Mouse (Mus musculus): ENCODE data around the gene Gm11020. TPM values are rescaled to one million over a fixed set of nuclear protein-coding genes. Genes with fewer than 3 reads are reported as not detected.
"Not testable (repeated sequence)": the region's sequence is repeated elsewhere in the genome, so short reads cannot be mapped to it uniquely, and the experiment has no call there.

Gene Gm11020
- total and polyA plus RNA-seq, 3 experiments = not detected

DNA sequence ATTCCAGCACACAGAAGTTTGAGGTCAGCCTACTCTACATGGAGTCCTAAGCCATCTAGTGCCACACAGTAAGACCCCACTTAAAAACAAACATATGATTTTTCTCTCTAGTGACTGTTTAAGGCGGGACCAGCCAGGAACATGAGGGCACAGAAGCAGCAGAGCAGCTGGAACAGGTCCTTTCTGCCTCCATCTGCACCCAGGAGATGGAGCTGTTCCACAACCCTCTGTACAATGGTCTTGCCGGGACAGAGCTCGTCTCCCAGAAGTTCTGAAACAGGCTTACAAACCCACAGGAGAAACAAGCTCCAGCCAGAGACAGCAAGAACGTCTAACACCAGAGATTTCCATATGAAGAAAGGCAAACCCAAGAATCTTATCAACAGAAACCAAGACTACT, 8.1 kb upstream of the Gm11020 start:
- no peak overlapping the region for H3K27ac ChIP-seq
- no peak overlapping the region for H3K4me3 ChIP-seq
- H3K4me1 ChIP-seq (ENCODE audit: control insufficient read depth, insufficient read depth, low read length) = no peaks in the 10 kb centered on the region
- WGBS = 20% methylated on average over 4 of the region's 4 CpGs
- peak; percentile 75; the same call in 1 of the 2 replicates for TF ChIP-seq EP300 (IDR thresholded peaks at IDR 0.05; ENCODE audit: insufficient read depth, low read depth, low read length)
- peak; percentile 70 for TF ChIP-seq CTCF (IDR thresholded peaks at IDR 0.05)
- TF ChIP-seq POLR2A (IDR thresholded peaks at IDR 0.05; ENCODE audit: insufficient read depth, low read depth, low read length) = no peak
- peak in 1 of 2 experiments; percentile 34 for DNase-seq
- intact Hi-C loops (cut with DNase I) = loop anchor here (1.0 kb wide), 1 partner anchor 27 kb away; no protein-coding TSS in a partner anchor
- H3K27me3 ChIP-seq (ENCODE audit: control insufficient read depth, insufficient read depth, low read length) = no peaks in the 10 kb centered on the region
- no peak overlapping the region for H3K9ac ChIP-seq (ENCODE audit: low read depth, low read length)
- no peaks in the 10 kb centered on the region for H3K36me3 ChIP-seq (ENCODE audit: control insufficient read depth, insufficient read depth, low read length)
- H3K79me2 ChIP-seq (replicated peaks; ENCODE audit: control insufficient read depth, insufficient read depth, low read length) = no peaks in the 10 kb centered on the region

DNA sequence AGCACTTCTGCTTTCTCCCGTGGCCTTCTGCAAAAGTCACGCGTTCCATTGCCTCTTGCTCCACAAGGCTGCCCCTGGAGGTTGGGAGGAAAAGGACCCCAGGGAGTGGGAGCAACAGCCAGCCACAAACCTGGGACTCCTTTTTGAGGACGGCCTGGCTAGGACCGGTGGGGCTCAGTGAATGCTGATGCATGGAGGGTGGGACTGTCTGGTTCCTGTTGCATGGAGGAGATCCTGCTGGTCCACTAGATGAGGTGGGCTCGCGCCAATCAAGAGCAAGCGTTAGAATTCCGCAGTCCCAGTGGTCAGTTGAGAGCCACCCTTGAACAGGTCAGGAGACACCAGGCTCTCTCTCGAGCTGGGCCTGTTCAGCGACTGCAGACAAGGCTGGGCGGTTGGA, 563 bp downstream of the Gm11020 start, which contains the start of gene Cmtm2b:
Cmtm2b (plus strand) TSS at position 301 of the 400 bp plus-strand sequence.
- H3K4me3 ChIP-seq; H3K36me3 ChIP-seq (ENCODE audit: control insufficient read depth, insufficient read depth, low read length); H3K27ac ChIP-seq; DNase-seq; H3K4me1 ChIP-seq (ENCODE audit: control insufficient read depth, insufficient read depth, low read length); H3K9ac ChIP-seq (ENCODE audit: low read depth, low read length); H3K79me2 ChIP-seq (replicated peaks; ENCODE audit: control insufficient read depth, insufficient read depth, low read length); H3K27me3 ChIP-seq (ENCODE audit: control insufficient read depth, insufficient read depth, low read length): not testable (repeated sequence)
- 86% methylated on average over 12 of the region's 12 CpGs for WGBS
- intact Hi-C loops (cut with DNase I) = loop anchor here (1.0 kb wide), 1 partner anchor 29 kb away; the partner anchor contains the start of gene Cmtm2a

DNA sequence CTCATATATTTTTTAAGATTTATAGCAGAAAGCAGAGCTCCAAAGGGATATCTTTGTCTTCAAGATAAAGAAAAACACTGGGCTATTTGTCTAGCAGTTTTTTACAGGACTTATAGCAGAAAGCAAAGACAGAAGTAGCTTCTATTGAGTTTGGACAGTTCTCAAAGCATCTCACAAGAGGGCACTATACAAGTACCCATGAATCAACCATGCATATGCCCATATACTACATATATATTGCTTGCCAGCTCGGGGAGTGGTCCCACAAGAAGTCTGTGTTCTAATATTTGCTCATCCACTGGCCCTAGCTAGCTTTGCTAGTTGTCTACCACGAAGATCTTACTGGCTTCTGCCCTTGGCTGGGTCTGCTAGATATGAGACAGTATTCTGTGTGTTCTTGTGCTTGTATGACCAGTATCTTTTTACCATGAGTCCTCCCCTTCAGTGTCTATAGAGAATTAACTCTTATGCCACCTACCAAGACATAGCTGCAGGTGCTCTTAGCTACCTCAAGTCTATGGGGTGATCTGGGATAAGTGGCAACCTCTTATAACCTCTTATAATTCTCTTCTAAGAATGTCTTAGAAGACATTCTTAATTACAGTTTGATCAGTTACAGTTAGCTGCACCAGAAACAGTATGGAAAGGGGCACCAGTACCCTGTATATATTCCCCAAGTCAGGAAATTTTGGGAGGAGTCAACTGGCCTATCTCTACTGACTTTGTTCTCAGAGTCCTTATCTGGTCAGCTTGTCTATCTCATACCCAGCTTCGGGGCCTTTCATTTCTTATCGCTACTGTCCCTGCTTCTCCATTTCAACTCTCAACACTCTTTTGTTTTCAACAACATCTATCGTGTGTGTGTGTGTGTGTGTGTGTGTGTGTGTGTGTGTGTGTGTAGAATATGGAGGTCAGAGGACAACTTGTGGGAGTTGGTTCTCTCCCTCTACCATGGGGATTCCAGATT, 11.6 kb downstream of the Gm11020 start:
- Histone ChIP-seq H3K79me2 (replicated peaks; ENCODE audit: control insufficient read depth, insufficient read depth, low read length) (no peaks in the 10 kb centered on the region), H3K27ac (no peak overlapping the region), H3K9ac (ENCODE audit: low read depth, low read length) (no peak overlapping the region), H3K36me3 (ENCODE audit: control insufficient read depth, insufficient read depth, low read length) (no peaks in the 10 kb centered on the region), H3K27me3 (ENCODE audit: control insufficient read depth, insufficient read depth, low read length) (no peaks in the 10 kb centered on the region), H3K4me3 (no peak overlapping the region), H3K4me1 (ENCODE audit: control insufficient read depth, insufficient read depth, low read length) (no peaks in the 10 kb centered on the region; the same call in 1 of the 2 replicates)
- TF ChIP-seq EP300 (IDR thresholded peaks at IDR 0.05; ENCODE audit: insufficient read depth, low read depth, low read length) = no peak
- peak; percentile 17; the same call in 1 of the 2 replicates for TF ChIP-seq CTCF (IDR thresholded peaks at IDR 0.05)
- TF ChIP-seq POLR2A (IDR thresholded peaks at IDR 0.05; ENCODE audit: insufficient read depth, low read depth, low read length) = no peak
- WGBS = 50% methylated on average over 5 of the region's 5 CpGs
- intact Hi-C loops (cut with DNase I) = loop anchor here (10.0 kb wide), 1 partner anchor 228 kb away; the partner anchor contains the start of gene Cdh5
- no peak for DNase-seq

- DNase-seq = peak in 1 of 2 experiments; percentile 21
- H3K9ac ChIP-seq (ENCODE audit: low read depth, low read length) = no peak overlapping the region
- intact Hi-C loops (cut with DNase I) = loop anchor here (10.0 kb wide), 1 partner anchor 229 kb away; the partner anchor contains the start of gene Cdh5
- TF ChIP-seq CTCF (IDR thresholded peaks at IDR 0.05) (no peak), POLR2A (IDR thresholded peaks at IDR 0.05; ENCODE audit: insufficient read depth, low read depth, low read length) (no peak), EP300 (IDR thresholded peaks at IDR 0.05; ENCODE audit: insufficient read depth, low read depth, low read length) (no peak)
- 43% methylated on average over 5 of the region's 5 CpGs for WGBS
- H3K36me3 ChIP-seq (ENCODE audit: control insufficient read depth, insufficient read depth, low read length) = no peaks in the 10 kb centered on the region
- no peaks in the 10 kb centered on the region for H3K79me2 ChIP-seq (replicated peaks; ENCODE audit: control insufficient read depth, insufficient read depth, low read length)
- H3K27ac ChIP-seq = peak overlapping the region; percentile 41
- no peaks in the 10 kb centered on the region; the same call in 1 of the 2 replicates for H3K4me1 ChIP-seq (ENCODE audit: control insufficient read depth, insufficient read depth, low read length)
- no peaks in the 10 kb centered on the region for H3K27me3 ChIP-seq (ENCODE audit: control insufficient read depth, insufficient read depth, low read length)
- H3K4me3 ChIP-seq = no peak overlapping the region
Observed at GRCm38 (mm10) chr8:104333786-104334185, 12.4 kb downstream of the Gm11020 start.

DNA sequence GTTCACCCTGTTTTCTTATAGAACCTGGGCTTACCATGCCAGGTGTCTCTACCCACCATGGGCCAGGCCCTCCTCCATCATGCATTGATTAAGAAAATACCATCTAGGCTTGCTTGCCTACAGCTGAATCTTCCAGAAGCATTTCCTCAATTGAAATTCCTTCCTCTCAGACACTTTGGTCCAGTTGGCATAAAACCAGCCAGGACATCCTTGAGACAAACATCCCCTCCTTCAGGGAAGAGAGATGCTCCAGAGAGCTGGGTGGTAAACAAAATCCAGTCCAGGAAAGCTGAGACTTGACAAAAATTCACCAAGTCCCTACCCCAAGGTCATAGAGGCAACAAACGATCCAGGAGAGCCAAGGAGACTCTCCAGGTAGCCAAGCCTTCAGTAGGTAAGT, 12.8 kb downstream of the Gm11020 start:
- DNase-seq = no peak
- intact Hi-C loops (cut with DNase I) = loop anchor here (10.0 kb wide), 1 partner anchor 229 kb away; the partner anchor contains the start of gene Cdh5
- no peaks in the 10 kb centered on the region for H3K27me3 ChIP-seq (ENCODE audit: control insufficient read depth, insufficient read depth, low read length)
- TF ChIP-seq EP300 (IDR thresholded peaks at IDR 0.05; ENCODE audit: insufficient read depth, low read depth, low read length) (no peak), CTCF (IDR thresholded peaks at IDR 0.05) (no peak), POLR2A (IDR thresholded peaks at IDR 0.05; ENCODE audit: insufficient read depth, low read depth, low read length) (no peak)
- 71% methylated on average over 1 of the region's 1 CpGs for WGBS
- H3K36me3 ChIP-seq (ENCODE audit: control insufficient read depth, insufficient read depth, low read length) = no peaks in the 10 kb centered on the region
- peak overlapping the region; percentile 41 for H3K27ac ChIP-seq
- H3K9ac ChIP-seq (ENCODE audit: low read depth, low read length) = no peak overlapping the region
- no peaks in the 10 kb centered on the region; the same call in 1 of the 2 replicates for H3K4me1 ChIP-seq (ENCODE audit: control insufficient read depth, insufficient read depth, low read length)
- H3K4me3 ChIP-seq = no peak overlapping the region
- no peaks in the 10 kb centered on the region for H3K79me2 ChIP-seq (replicated peaks; ENCODE audit: control insufficient read depth, insufficient read depth, low read length)

DNA sequence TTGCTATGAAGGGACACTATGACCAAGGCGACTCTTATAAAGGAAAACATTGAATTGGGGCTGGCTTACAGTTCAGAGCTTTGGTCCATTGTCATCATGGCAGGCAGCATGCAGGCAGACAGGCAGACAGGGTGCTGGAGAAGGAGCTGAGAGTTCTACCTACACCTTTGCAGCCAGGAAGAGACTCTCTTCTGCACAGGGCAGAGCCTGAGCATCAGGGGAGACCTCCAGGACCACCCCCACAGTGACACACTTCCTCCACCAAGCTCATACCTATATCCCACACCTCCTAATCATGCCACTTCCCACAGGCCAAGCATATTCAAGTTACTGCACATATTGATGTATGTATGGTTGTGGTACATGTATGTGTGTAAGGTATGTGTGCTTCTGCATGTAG, 15.4 kb downstream of the Gm11020 start:
- H3K79me2 ChIP-seq (replicated peaks; ENCODE audit: control insufficient read depth, insufficient read depth, low read length) = no peaks in the 10 kb centered on the region
- no peak overlapping the region for H3K9ac ChIP-seq (ENCODE audit: low read depth, low read length)
- intact Hi-C loops (cut with DNase I) = loop anchor here (10.0 kb wide), 1 partner anchor 232 kb away; the partner anchor contains the start of gene Cdh5
- TF ChIP-seq EP300 (IDR thresholded peaks at IDR 0.05; ENCODE audit: insufficient read depth, low read depth, low read length) (no peak), POLR2A (IDR thresholded peaks at IDR 0.05; ENCODE audit: insufficient read depth, low read depth, low read length) (no peak), CTCF (IDR thresholded peaks at IDR 0.05) (no peak)
- H3K27me3 ChIP-seq (ENCODE audit: control insufficient read depth, insufficient read depth, low read length) = no peaks in the 10 kb centered on the region
- H3K36me3 ChIP-seq (ENCODE audit: control insufficient read depth, insufficient read depth, low read length) = no peaks in the 10 kb centered on the region
- peaks cover 2% of the 10 kb centered on the region for H3K4me1 ChIP-seq (ENCODE audit: control insufficient read depth, insufficient read depth, low read length)
- no peak overlapping the region for H3K27ac ChIP-seq
- DNase-seq = no peak
- H3K4me3 ChIP-seq = no peak overlapping the region
- WGBS = 88% methylated on average over 1 of the region's 1 CpGs
